Mouse (Mus musculus): ENCODE measurements around the gene Klri2.
"Not testable (repeated sequence)": the region's sequence is repeated elsewhere in the genome, so short reads cannot be mapped to it uniquely, and the experiment has no call there.

Gene Klri2

GRCm38 (mm10) chr6:129740069-129740721 is at the start of gene Klri2:
Gene Klri2 (minus strand): TSS chr6:129740484.
- no peak for DNase-seq (ENCODE audit: inconsistent ontology term)

- not testable (repeated sequence) for DNase-seq (ENCODE audit: inconsistent ontology term)
These were observed 43.9 kb upstream of the Klri2 start, which contains the start of gene Gm156 for GRCm38 (mm10) chr6:129784170-129784569. Gene Gm156 (minus strand): TSS chr6:129784270.

- no peak for DNase-seq (ENCODE audit: inconsistent ontology term)
These were observed 7.4 kb upstream of the Klri2 start for GRCm38 (mm10) chr6:129747654-129748032.

GRCm38 (mm10) chr6:129747016-129747653 is 6.9 kb upstream of the Klri2 start:
- no peak for DNase-seq (ENCODE audit: inconsistent ontology term)

- no peak for DNase-seq (ENCODE audit: inconsistent ontology term)
These were observed 5.9 kb upstream of the Klri2 start for GRCm38 (mm10) chr6:129746151-129746550.

GRCm38 (mm10) chr6:129736414-129736813 is 3.9 kb downstream of the Klri2 start:
- DNase-seq (ENCODE audit: inconsistent ontology term) = no peak

- no peak for DNase-seq (ENCODE audit: inconsistent ontology term)
These were observed 13.0 kb downstream of the Klri2 start for GRCm38 (mm10) chr6:129727237-129727636.

- no peak for DNase-seq (ENCODE audit: inconsistent ontology term)
These were observed 18.9 kb downstream of the Klri2 start for GRCm38 (mm10) chr6:129721390-129721789.

- DNase-seq (ENCODE audit: inconsistent ontology term) = no peak
These were observed 19.8 kb downstream of the Klri2 start for GRCm38 (mm10) chr6:129720487-129720886.

- DNase-seq (ENCODE audit: inconsistent ontology term) = no peak
These were observed 23.3 kb downstream of the Klri2 start, which contains the start of gene Klri1 for GRCm38 (mm10) chr6:129717032-129717431. Gene Klri1 (minus strand): TSS chr6:129717132.

GRCm38 (mm10) chr6:129713566-129713965 is 26.7 kb downstream of the Klri2 start:
- no peak for DNase-seq (ENCODE audit: inconsistent ontology term)

- not testable (repeated sequence) for DNase-seq (ENCODE audit: inconsistent ontology term)
These were observed 48.8 kb downstream of the Klri2 start for GRCm38 (mm10) chr6:129691436-129691835.

- DNase-seq (ENCODE audit: inconsistent ontology term) = no peak
These were observed 59.9 kb downstream of the Klri2 start for GRCm38 (mm10) chr6:129680379-129680778.
